Mouse (Mus musculus) olfactory bulb, adult 2 months (tissue): ENCODE data around the gene Eme1.

Experiments
- CTCF ChIP-seq: fragments of 200-500 bp; IDR thresholded peaks from 2 replicates; pipeline ENCODE4 v1.5.1; 2012; ENCODE audit warnings: low read depth, mild to moderate bottlenecking, low read length, moderate library complexity; ENCODE audit not compliant: insufficient read depth
- POLR2A ChIP-seq: fragments of 200-500 bp; IDR thresholded peaks from 2 replicates; pipeline ENCODE4 v1.6.1; 2012; ENCODE audit warnings: mild to moderate bottlenecking, low read depth, low read length, moderate library complexity; ENCODE audit not compliant: insufficient read depth

GRCm38 (mm10) chr11:94697703-94698464 lies 44.1 kb upstream of the Eme1 start:
- no peak for TF ChIP-seq CTCF
- TF ChIP-seq POLR2A = no peak
